ENCODE assay signal across 24 mouse cellular contexts in genomic region chr7:89664197-89664596, GRCm38 (mm10). TPM values are rescaled to one million over a fixed set of nuclear protein-coding genes. Genes with fewer than 3 reads are reported as not detected.
DNase-seq lines count a peak whose midpoint lies in the region; ATAC-seq and TF ChIP-seq lines count a peak whose summit lies in the region.
"Had no signal": no experiment of that assay in that cellular context is flagged by ENCODE, and none has a peak within 500 bp of the region (broad histone marks: within the 10 kb centered on the region; RNA-seq: fewer than 3 reads in every experiment).

No protein-coding gene starts in this region.

- peak; percentile 16 to 53 for DNase-seq in adrenal gland, postnatal 36 days
- DNase-seq in adrenal gland, adult 18-20 months (ENCODE audit: low spot score in 2 of 2): no peak
- peak; percentile 29 for DNase-seq in heart, postnatal 25 days (ENCODE audit: low spot score)
- DNase-seq in heart, adult 8-10 months (ENCODE audit: low spot score): no peak
- DNase-seq in fibroblast of lung, adult 2 months (ENCODE audit: low read depth): peak; percentile 72
- DNase-seq in urinary bladder, postnatal 10 days (ENCODE audit: low spot score): no peak
- DNase-seq in forebrain, postnatal 0 days: no peak
- DNase-seq in liver, embryonic 11.5 days (ENCODE audit: low spot score): no peak
- DNase-seq: adrenal gland, postnatal 25 days; cerebellum, adult 2 months; liver; lung, embryonic 14.5 days; retina, postnatal 1 day; right cerebral cortex, postnatal 4 days; thymus, postnatal 4 days had no signal

- H3K27me3 ChIP-seq in forebrain, postnatal 0 days (ENCODE audit: insufficient read depth, low read length): no peaks in the 10 kb centered on the region
- H3K27me3 ChIP-seq in liver, embryonic 11.5 days (replicated peaks; ENCODE audit: control insufficient read depth, insufficient read depth, low read length): no peaks in the 10 kb centered on the region; the same call in 1 of the 2 replicates
- H3K27me3 ChIP-seq: embryonic facial prominence, embryonic 15.5 days; forebrain, embryonic 13.5 days; heart, embryonic 13.5 days; hindbrain, embryonic 12.5 days; intestine, embryonic 15.5 days; kidney, embryonic 15.5 days; midbrain, embryonic 12.5 days; neural tube, embryonic 15.5 days had no signal

- H3K4me3 ChIP-seq in forebrain, postnatal 0 days (ENCODE audit: low read depth, low read length): no peak overlapping the region
- no peak overlapping the region for H3K4me3 ChIP-seq in liver, embryonic 11.5 days (ENCODE audit: low read depth, low read length)
- H3K4me3 ChIP-seq: embryonic facial prominence, embryonic 15.5 days; forebrain, embryonic 13.5 days; heart, embryonic 13.5 days; hindbrain, embryonic 12.5 days; intestine, embryonic 15.5 days; kidney, embryonic 15.5 days; midbrain, embryonic 12.5 days; neural tube, embryonic 15.5 days had no signal

- ATAC-seq in forebrain, postnatal 0 days: no peak
- no peak for ATAC-seq in liver, embryonic 11.5 days (replicated peaks; ENCODE audit: low FRiP score)
- ATAC-seq: forebrain, embryonic 13.5 days; intestine, embryonic 15.5 days had no signal

- no peaks in the 10 kb centered on the region for H3K36me3 ChIP-seq in forebrain, postnatal 0 days (ENCODE audit: insufficient read depth)
- H3K36me3 ChIP-seq in liver, embryonic 11.5 days (ENCODE audit: control insufficient read depth, insufficient read depth, low read length): no peaks in the 10 kb centered on the region
- H3K36me3 ChIP-seq: embryonic facial prominence, embryonic 15.5 days; heart, embryonic 13.5 days; hindbrain, embryonic 12.5 days; intestine, embryonic 15.5 days; kidney, embryonic 15.5 days; midbrain, embryonic 12.5 days; neural tube, embryonic 15.5 days had no signal

- TF ChIP-seq CTCF in forebrain, postnatal 0 days (IDR thresholded peaks at IDR 0.05; ENCODE audit: low read depth): no peak

- no peaks in the 10 kb centered on the region for H3K9me3 ChIP-seq in forebrain, postnatal 0 days (ENCODE audit: low read length)
- H3K9me3 ChIP-seq in liver, embryonic 11.5 days (ENCODE audit: control insufficient read depth, low read length): no peaks in the 10 kb centered on the region
- H3K9me3 ChIP-seq: embryonic facial prominence, embryonic 15.5 days; forebrain, embryonic 13.5 days; heart, embryonic 13.5 days; hindbrain, embryonic 12.5 days; intestine, embryonic 15.5 days; kidney, embryonic 15.5 days; midbrain, embryonic 12.5 days; neural tube, embryonic 15.5 days had no signal

- no peak overlapping the region for H3K4me2 ChIP-seq in forebrain, postnatal 0 days (ENCODE audit: low read depth)
- no peak overlapping the region for H3K4me2 ChIP-seq in liver, embryonic 11.5 days
- H3K4me2 ChIP-seq: embryonic facial prominence, embryonic 15.5 days; forebrain, embryonic 13.5 days; heart, embryonic 13.5 days; hindbrain, embryonic 12.5 days; intestine, embryonic 15.5 days; kidney, embryonic 15.5 days; lung, embryonic 14.5 days; midbrain, embryonic 12.5 days; neural tube, embryonic 15.5 days had no signal

- no peak overlapping the region for H3K9ac ChIP-seq in forebrain, postnatal 0 days
- H3K9ac ChIP-seq in liver, embryonic 11.5 days (ENCODE audit: low read depth, low read length): no peak overlapping the region
- H3K9ac ChIP-seq: embryonic facial prominence, embryonic 15.5 days; forebrain, embryonic 13.5 days; heart, embryonic 13.5 days; hindbrain, embryonic 12.5 days; intestine, embryonic 15.5 days; kidney, embryonic 15.5 days; lung, embryonic 14.5 days; midbrain, embryonic 12.5 days; neural tube, embryonic 15.5 days had no signal

- no peak overlapping the region for H3K27ac ChIP-seq in forebrain, postnatal 0 days (ENCODE audit: low read depth, low read length)
- H3K27ac ChIP-seq in liver, embryonic 11.5 days (ENCODE audit: low read depth, low read length): no peak overlapping the region
- H3K27ac ChIP-seq: embryonic facial prominence, embryonic 15.5 days; forebrain, embryonic 13.5 days; heart, embryonic 13.5 days; hindbrain, embryonic 12.5 days; intestine, embryonic 15.5 days; kidney, embryonic 15.5 days; macrophage; midbrain, embryonic 12.5 days; neural tube, embryonic 15.5 days had no signal

- intact Hi-C loops in heart, postnatal 25 days (cut with DNase I): loop anchor here (5.0 kb wide), 1 partner anchor 102 kb away; no protein-coding TSS in a partner anchor

- WGBS in forebrain, postnatal 0 days: 81% methylated on average over 5 of the region's 5 CpGs
- WGBS in liver, embryonic 11.5 days: 52% methylated on average over 5 of the region's 5 CpGs

- no peaks in the 10 kb centered on the region for H3K4me1 ChIP-seq in forebrain, postnatal 0 days (ENCODE audit: insufficient read depth)
- H3K4me1 ChIP-seq in liver, embryonic 11.5 days (replicated peaks; ENCODE audit: control insufficient read depth, insufficient read depth, low read length): no peaks in the 10 kb centered on the region
- H3K4me1 ChIP-seq: embryonic facial prominence, embryonic 15.5 days; forebrain, embryonic 13.5 days; hindbrain, embryonic 12.5 days; intestine, embryonic 15.5 days; kidney, embryonic 15.5 days; midbrain, embryonic 12.5 days; neural tube, embryonic 15.5 days had no signal

RNA-seq across cellular contexts. Expression of gene Me3, which starts 32.0 kb away (rescaled TPM):
- total RNA-seq in adrenal gland, postnatal 36 days (2021): 10 to 100 TPM; 11.2 to 25.8 TPM
- total RNA-seq in adrenal gland, adult 18-20 months (2021): 10 to 100 TPM; 19.6 to 23.5 TPM
- total RNA-seq in heart, postnatal 25 days (2021): 100 to 1,000 TPM; 119 to 135 TPM
- total RNA-seq in heart, adult 8-10 months (2022): 100 to 1,000 TPM; 141 to 151 (median 146) TPM
- 11.8 and 15.6 TPM in 2 replicates for total RNA-seq in forebrain, postnatal 0 days (2014; rRNA removed)
- polyA plus RNA-seq in forebrain, postnatal 0 days (2015; fragmentation: Nextera tagmentation; extraction: Ambion mirVana): 14.7 and 15.1 TPM in 2 replicates
- polyA plus RNA-seq in liver, embryonic 11.5 days (2014; fragmentation: Nextera tagmentation; extraction: Ambion mirVana): 0.12 and 0.22 TPM in 2 replicates
- polyA plus RNA-seq: macrophage had no signal

Comparison
In these comparisons a context has a peak if more than half of its experiments do, and no peak if none do; other contexts are left out.
1. DNase-seq: peak in adrenal gland, postnatal 36 days (2 of 2), heart, postnatal 25 days (single experiment) and fibroblast of lung, adult 2 months (single experiment); none in adrenal gland, adult 18-20 months (0 of 2), heart, adult 8-10 months (single experiment), urinary bladder, postnatal 10 days (single experiment), forebrain, postnatal 0 days (single experiment) and liver, embryonic 11.5 days (single experiment).